Mouse (Mus musculus) kidney, adult 9 months (tissue): ENCODE measurements around the gene Galntl5.
"Not testable (repeated sequence)": the region's sequence is repeated elsewhere in the genome, so short reads cannot be mapped to it uniquely, and the experiment has no call there.

Experiments used
- DNase-seq: peaks from one replicate; pipeline ENCODE4 v3.0.0; 2022

Galntl5 gene

DNA sequence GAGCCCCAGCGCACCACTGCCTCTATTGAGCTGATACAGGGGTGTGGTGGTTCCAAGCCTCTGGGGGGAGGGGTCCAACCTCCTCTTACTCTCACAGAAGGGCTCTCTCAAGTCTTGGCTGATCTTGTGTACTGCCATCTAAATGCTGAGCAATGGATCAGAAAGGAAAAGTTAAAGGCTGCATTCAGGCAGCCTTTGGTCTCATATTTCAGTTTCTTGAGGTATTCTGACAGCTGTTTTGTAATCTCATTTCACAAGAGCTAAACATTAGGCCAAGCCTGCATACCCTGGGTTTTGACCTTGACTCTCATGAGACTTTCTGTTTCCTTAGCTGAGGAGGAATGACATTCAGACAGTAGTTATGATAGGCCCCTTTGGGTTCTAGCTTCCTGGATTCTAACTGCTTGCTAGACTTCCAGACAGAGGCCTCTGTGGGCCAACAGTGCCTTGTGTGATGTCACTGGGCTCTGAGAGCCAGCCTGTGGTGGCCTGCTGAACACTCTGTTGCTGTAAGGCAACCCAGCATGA is at the start of gene Galntl5:
Gene Galntl5 (plus strand): TSS at position 457 of the 528 bp plus-strand sequence.
- peak; percentile 66 for DNase-seq

DNA sequence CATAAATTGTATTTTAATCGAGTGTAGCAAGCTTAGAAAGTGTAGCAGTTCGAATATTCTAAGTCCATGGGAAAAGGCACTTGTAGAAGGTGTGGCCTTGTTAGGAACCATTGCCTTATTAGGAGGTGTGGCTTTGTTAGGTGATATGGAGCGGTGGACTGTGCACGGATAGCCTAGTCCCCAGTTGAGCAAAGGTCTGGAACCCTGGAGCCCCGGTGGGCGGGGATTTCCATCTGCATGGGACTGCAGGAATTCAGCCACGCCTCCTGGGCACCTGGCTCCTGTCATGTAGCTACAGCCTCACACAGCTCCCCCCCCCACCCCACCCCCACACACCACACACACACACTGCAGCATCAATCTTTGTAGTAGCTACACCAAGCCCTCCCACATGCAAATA is 34.6 kb upstream of the Galntl5 start:
- peak; percentile 30 for DNase-seq

DNA sequence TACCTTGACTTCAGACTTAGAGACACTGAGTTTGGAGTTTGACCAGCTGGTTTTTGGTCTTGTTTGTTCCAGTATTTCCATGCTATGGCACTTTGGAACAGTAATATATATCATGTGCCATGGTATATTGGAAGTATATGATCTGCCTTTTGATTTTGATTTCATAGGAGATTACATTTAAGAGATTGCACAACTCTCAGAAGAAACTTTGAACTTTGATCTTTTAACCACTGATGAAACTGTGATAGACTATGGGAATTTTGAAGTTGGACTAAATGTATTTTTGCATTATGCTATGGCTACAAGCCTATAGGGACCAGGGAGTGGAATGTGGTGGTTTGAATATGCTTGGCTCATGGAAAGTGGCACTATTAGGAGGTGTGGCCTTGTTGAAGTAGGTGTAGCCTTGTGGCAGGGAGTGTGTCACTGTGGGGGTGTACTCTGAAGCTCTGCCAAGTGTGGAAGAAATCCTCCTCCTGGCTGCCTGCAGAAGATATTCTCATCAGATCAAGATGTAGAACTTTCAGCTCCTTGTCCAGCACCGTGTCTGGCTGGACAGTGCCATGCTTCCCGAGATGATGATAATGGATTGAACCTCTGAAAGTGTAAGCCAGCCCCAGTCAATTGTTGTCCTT is 31.8 kb upstream of the Galntl5 start:
- no peak for DNase-seq

DNA sequence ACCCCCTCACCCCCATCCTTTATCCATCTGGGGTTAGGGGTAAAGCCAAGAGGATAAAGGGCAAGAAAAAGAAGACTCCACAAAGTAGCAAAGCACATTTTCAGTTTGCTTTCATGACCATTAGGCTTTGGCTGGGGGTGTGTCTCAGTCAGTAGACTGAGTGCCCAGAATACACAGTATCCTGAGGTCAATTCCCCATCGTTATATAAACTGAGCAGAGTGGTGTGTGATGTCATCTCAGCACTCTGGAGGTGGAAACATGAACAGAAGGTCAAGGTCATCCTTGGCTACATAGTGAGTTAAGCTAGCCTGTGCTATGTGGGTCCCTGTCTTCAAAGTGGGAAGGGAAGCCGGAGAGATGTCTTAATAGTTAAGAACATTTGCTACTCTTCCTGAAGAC is 27.8 kb upstream of the Galntl5 start:
- DNase-seq = no peak

DNA sequence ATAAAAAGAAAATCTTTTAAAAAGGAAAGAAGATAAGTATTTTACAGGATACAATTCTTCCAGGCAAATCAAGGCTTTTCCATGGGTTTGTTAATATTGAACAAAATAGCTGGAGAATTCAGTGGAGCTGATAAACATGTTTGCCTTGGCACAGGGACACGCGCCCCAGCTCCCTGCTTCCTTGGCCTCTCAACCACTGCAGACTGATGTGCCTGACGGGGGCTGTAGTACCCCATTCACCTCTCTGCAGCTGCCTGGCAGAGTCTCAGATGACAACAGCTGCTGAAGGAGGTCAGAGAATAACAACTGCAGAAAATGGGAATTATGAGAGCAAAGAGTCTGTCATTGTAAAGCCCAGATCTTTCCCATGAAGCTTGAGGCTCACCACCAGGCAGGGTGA is 27.3 kb upstream of the Galntl5 start:
- no peak for DNase-seq

DNA sequence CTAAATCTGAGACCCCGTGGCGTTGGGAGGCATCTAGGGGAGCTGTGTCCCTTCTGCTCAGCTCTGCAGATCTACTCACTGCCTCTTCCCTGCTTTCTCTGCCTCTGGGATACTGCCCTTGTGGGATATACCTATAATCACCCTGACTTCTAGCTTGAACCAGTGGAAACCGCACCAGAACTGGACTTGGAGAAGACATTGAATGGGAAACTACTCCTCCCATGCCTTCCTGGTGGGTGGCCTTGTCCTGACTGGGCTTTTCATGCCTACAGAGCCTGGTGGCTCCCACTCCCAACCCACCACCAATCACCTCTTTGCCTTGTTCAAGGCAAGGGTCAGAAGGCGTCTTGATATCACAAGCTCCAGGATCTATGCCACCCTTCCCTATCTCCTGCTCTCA is 26.4 kb upstream of the Galntl5 start:
- DNase-seq = no peak

DNA sequence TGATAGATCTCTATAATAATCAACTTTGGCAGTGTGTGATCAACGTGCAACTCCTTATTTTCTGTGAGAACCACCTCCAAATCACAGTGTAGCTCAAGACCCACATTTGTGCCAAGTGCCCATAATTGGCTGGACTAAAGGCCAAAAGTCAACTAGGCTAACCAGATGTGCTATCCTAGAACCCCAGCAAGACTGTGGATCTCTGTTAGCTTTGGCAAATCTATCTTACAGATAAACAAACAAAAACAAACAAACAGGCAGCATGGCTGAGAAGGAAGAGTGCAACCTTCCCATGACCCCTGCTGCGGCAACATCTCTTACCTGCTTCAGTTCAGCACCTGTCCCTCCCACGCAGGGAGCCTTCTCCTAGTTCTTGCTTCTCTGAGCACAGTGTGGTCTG is 25.9 kb upstream of the Galntl5 start:
- DNase-seq = peak; percentile 36

DNA sequence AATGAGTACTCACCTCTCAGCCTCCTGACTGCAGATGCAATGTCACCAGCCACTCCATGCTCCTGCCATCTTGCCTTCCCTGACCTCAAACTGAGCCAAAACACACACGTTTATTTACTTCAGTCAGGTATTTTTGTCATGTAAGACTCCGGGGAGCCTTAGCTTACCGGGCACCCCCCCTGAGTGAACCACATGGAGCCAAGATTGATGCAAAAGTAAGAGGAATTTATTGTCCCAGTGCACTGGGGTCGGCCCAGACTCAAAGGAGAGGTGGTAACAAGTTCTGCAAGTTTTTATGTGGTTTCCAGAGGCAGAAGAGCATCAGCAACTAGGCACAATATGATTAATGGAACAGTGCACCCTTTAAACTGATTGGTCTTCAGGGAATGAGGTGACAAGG is 24.1 kb upstream of the Galntl5 start:
- DNase-seq = no peak

DNA sequence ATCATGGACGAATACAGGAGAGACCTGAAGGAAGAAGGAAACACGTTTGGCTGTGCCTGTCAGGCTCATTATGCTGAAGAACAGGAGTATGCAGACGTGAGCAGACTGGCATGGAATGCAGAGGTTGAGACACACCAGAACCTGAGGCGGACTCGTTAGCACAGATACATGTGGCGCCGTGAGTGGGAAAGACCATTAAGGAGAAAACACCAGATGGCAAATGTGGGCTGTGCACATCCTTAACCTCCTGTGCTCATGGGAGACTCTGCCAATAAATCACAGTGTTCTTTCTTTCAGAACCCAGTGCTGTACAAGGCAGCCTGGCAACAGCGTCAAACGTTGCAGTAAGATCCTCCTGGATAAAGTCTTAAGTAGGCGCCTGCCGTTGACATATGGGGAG is 20.7 kb upstream of the Galntl5 start:
- no peak for DNase-seq

DNA sequence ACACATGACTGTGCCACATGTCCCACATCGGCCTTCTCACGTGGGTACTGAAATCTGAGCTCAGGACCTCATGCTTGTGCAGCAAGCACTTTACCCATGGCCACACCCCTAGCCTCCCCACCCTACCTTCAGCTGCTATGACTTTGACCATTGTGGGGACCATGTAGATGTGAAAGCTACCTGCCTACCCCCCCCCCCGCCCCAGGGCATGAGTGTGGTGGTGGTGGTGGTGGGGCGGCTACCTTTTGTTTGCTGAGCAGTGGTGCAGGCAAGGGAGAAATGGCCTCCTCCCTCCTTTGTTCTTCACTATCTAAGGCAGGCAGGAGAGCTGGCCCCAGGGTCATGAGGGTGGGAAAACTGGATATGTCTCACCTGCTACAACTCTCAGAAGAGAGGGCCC is 18.3 kb upstream of the Galntl5 start:
- no peak for DNase-seq

DNA sequence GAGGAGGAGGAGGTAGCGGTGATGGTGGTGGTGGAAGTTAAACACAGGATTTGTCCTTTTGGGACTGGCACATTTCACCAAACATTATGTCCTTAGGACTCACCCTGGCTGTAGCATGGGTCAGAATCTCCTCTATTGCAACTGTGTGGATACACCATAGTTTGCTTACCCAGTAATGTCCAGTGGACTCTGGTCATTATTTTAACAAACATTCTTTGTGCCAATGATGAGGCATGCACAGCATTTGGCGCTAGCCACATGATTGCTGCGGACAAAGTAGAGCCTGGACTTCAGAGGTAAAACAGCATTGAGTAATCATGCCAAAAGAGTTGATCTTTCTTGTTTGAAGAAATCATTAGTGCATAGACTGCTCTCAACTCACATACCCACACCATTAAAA is 17.3 kb upstream of the Galntl5 start:
- peak; percentile 56 for DNase-seq

DNA sequence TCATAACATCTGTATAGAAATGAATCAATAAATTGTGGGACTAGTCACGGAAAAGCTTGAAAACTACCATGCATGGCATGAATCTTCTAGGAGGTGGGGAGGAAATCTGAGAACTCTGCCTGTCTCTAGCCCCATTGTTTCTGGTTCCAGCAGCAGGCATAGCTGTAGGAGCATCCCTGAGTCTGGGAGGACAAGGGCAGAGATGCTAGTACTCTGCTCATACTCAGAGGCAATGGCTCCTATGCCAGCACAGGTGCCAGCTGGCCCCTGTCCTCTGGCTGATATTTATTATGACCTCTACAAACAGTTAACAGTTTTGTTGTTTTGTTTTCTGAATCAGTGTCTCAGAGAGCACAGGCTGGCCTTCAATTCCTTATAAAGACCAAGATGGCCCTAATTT is 16.9 kb upstream of the Galntl5 start:
- no peak for DNase-seq

DNA sequence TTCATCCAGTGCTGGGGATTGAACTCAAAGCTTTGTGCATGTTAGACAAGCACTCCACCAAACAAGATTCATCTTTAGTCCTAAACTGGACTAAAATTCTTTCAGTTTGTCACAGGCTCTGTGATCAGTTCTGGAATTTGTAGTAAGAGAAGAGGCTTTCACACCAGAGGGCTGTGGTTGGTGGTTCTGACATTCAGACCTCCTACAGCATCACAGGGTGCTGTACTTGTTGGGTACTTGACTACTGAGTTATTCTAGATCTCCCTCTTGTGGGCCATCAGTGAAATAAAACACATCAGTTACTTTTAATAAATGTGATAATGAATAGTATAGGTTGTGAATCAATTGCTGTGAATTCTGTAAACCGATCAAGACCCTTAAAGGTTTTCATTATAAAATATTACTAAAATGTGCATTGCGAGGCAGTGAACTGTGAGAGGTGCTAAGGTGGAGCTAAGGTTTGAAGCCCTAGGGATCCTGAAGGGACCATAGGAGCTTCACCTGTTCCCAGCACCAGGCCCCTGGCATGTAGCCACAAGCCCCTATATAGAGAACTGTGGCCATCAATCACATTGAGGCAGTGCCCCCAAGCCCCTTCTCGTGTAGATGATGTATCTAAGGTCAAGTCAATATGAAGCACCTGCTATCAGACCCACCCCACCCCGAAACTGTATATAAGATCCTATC is 16.0 kb upstream of the Galntl5 start:
- DNase-seq = no peak

DNA sequence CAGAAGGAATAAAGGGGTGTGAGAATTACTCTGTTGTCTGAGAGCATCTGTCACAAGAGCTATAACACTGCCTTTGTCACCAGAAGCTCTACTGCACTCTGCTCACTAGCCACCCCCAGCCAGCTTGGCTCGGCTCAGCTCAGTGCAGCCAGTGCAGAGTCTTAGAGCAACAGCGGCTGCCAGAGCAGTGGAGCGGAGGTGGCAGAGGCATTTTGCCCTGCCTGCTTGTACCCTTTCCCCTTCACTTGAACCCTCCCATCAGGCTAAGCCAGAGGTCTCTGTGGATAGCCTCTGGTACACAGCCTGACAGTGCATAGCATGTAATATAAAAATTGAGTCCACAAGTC is 15.5 kb upstream of the Galntl5 start:
- peak; percentile 26 for DNase-seq

DNA sequence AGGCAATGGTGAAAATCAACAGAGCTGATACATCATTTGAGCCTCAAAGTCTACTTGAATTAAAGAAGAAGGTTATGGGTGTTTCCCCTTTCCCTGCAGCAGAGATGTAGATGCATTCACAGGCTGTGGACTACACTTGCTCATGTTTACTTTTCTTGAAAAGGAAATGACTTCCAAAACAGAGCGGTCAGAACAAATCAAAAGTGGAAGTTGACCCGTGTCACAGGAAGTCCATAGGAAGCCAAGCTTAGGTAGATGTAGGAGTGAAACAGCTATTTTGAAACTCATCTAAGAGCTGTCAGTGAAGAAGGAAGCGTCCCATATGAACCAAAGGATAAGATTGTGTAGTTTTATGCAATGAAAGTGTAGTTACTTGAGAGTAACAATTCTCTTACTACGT is 14.6 kb upstream of the Galntl5 start:
- no peak for DNase-seq

DNA sequence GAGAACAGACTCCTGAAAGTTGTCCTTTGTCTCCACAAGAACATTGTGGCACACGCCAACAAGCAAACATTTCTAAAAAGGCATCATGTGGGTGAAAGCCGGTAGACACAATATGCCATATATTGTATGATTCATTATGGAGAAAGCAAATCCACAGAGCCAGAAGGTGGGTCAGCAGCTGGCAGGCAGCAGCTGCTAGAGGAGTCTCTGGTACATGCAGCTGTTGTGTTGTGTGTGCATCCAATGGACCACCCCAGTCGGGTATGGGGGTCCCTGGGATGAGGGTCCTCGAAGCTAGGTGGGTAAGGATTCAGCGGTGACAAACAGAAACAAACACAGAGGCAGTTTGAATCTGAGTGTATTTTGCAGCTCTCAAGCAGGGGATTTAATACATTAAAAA is 3.3 kb upstream of the Galntl5 start:
- DNase-seq = not testable (repeated sequence)

DNA sequence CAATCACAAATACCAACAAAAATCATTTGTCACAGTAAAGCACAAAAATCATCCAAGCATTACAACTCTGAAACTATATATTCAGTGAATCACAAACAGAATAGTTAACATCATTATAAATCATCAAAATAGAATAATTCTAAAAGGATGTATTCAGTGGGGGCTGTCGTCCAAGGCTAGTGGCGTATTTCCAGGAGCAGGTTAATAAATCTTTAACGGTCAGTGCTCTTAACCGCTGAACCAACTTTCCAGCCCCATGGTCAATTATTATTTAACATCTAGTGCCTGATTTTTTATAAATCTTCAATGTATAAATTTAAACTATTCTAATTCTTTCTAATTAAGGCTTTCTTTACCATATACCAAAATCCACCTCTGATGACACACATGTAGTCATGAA is 2.7 kb upstream of the Galntl5 start:
- DNase-seq = peak; percentile 73

DNA sequence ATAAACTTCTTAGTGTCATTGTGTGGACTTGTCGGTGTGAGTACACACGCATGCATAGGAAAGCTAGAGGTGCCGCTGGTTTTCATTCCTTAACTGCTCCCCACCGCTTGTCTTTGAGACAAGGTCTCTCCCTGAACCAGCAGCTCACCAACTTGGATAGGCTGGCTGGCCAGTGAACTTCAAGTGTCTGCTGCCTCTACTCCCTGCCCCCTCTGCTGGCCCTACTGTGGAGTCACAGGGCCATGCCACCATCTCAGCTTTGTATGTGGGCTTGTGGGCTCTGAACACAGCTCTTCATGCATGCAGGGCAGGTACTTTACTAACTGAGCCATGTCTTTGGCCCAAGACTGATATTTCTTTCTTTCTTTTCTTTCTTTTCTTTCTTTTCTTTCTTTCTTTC is 2.0 kb upstream of the Galntl5 start:
- peak; percentile 34 for DNase-seq

DNA sequence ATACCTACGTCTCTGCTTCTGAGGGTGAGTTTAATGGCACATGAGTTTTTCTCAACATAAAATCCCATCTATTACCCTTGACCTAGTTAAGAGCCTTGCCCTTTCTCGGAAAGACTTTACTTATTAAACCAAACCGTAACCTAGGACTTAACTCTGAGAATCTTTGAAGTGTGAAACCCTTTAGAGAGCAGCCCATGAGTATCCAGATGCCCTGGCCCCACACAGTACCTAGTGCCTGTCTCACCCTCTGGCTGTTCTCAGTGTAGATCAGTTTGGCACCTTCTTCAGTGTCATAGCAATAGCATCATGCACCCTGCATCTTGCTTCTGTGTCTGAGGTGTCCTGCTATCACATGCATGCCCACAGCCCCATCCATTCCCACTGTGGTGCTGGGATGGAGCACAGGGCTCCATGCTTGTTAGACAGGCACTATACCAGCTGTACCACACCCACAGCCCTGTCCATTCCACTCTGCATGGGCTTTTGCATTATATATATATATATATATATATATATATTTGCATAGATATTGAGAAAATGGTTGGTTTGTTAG is 1.2 kb upstream of the Galntl5 start:
- peak; percentile 82 for DNase-seq

DNA sequence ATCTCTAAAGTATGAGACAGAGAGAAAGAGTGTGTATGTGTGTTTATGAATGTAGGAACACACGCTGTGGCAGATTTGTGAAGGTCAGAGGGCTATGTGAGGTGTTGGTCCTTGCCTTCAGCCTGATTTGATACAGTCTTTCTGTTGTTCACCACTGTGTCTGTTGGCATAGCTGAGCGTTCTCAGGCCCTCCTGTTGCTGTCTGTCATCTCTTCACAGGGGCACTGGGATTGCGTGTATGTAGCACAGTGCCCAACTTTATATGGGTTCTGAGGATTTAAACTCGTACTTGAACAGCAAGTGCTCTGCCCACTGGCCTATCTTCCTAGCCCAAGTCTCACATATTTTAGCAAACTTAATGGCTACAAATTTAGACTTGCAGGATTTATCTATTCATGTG is 2.3 kb downstream of the Galntl5 start:
- DNase-seq = no peak

DNA sequence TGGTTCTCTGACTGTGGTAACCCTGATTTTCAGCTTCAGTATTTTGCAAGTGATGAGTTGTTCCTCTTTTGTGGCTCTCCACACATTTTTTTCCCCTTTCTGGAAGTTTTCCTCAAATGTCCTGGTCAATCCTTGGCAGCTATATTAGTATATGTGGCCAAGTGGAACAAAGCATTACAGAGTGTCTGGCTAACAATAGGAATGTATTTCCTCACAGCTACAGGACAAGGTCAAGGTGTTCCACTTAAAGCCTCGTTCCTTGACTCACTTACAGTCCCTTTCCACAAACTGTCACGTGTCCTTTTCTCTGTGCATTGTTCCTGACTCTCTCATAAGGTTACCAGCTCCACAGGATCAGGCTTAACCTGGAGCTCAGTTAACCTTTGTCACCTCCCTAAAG is 3.3 kb downstream of the Galntl5 start:
- DNase-seq = no peak

DNA sequence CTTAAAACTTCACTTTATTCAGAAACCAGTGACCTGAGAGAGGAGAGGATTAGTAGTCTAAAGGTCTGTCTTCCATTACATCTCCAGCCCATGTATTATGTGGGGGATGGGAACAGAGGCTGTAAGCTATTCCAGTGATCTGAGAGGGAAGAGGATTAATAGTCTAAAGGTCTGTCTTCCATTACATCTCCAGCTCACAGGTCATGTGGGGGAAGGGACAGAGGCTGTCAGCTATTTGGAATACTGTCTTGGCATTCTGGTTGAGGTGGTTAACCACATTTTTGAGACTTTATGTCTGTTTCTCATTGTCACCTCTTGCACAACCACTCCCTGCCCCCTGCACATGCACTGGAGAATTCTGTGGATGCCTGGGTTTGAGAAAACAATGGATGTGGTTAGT is 6.5 kb downstream of the Galntl5 start:
- DNase-seq = peak; percentile 88

DNA sequence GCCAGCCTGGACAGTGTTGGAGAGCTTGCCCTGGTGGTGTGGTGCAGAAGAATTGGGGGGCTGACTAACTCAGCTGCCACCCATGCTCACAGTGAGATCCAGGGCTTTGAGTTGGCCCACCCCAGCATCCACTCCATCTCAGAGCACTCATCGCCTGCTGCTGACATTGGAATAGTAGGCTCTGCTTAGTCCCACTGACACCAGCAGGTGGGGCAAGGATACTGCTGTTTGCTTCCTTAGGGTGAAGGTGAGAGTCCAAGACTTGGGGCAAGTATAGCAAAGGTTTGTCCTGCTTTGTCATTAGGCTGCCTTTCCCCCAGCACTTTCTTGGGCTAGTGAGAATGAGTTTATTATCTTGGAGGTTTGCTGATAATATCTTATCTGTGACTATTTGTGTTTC is 7.5 kb downstream of the Galntl5 start:
- peak; percentile 87 for DNase-seq

DNA sequence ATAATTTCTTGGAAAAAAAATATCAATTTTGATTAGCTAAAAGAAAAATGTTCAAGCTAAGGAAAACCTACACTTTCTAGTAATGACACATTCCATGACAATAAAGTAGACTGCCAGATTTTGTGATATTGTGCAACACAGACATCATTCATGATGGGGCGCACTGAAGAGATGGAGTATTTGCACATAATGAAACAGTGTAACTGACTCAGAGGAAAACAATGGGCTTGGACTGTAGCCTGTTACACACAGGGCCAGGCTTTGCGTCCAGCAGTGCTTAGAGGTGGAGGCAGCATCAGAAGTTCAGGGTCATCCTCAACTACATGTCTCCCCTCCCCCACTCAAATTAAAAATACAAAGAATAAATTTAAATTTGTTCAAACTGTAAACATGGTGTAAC is 9.3 kb downstream of the Galntl5 start:
- no peak for DNase-seq

DNA sequence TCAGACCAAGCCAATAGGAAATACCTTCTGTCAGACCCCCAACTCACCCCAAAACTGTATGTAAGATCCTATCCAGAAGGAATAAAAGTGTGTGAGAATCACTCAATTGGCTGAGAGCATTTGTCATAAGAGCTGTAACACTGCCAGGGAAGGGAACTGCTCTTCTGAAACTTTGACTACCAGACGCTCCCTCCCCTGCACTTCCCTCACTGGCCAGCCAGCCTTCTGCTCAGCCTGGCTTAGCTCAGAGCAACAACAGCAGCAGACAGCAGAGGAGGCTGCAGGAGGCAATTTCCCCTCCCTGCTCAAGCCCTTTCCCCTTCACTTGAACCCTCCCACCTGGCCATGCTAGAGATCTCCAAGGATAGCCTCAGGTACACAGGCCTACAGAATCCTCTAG is 30.6 kb downstream of the Galntl5 start:
- DNase-seq = no peak
